Mouse (Mus musculus): ENCODE results near the gene Slc30a4. TPM values are rescaled to one million over a fixed set of nuclear protein-coding genes. Genes with fewer than 3 reads are reported as not detected.
A peak's percentile ranks its signal among the peaks of the same experiment; 100 is the strongest.

Slc30a4 gene
- total RNA-seq, 2 experiments from 2014 or later = 46.3 to 52.0 TPM

GRCm38 (mm10) chr2:122682520-122682919 lies 19.9 kb downstream of the Slc30a4 start:
- intact Hi-C loops (cut with DNase I) = no loop called here

GRCm38 (mm10) chr2:122681379-122682137 lies 20.9 kb downstream of the Slc30a4 start:
- DNase-seq (ENCODE audit: low spot score in 2 of 2) = peak in 1 of 2 experiments; percentile 2
- intact Hi-C loops (cut with DNase I) = no loop called here

More at GRCm38 (mm10) chr2:122682520-122682919, 19.9 kb downstream of the Slc30a4 start:
- no peak for DNase-seq (ENCODE audit: low spot score in 2 of 2)

DNA sequence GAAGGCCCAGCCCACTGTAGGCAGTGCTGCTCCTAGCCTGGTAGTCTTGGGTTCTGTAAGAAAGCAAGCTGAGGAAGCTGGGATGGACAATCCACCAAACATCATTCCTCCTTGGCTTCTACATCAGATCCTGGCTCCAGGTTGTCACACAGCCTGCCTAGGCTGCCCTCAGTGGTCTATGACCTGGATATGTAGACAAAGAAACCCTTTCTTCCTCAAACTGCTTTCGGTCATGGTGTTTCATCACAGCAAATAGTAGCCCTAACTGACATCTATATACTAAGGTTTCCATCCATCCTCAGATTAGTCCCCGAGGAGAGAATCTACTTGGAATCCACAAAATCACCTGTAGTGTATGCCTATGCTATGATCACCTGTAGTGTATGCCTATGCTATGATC lies 27.3 kb downstream of the Slc30a4 start:
- DNase-seq (ENCODE audit: low spot score in 2 of 2) = peak in 1 of 2 experiments; percentile 0
- intact Hi-C loops (cut with DNase I) = no loop called here

DNA sequence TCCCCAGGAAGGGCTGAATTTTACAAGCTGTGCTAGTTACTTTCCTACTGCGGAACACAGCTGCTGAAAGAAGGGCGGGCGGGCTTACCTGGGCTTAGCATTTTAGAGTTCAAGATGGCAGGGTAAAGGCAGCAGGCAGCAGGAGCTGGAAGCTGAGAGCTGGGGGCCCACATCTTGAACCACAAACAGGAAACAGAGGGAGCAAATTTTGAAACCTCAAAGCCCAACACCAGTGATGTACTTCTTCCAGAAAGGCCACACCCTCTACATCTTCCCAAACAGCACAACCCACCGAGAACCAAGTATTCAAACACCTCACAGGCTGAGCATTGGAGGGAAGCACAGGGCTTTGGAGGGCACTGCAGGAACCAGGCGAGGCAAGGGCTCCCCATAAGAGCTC lies 29.6 kb downstream of the Slc30a4 start:
- intact Hi-C loops (cut with DNase I) = no loop called here
- DNase-seq (ENCODE audit: low spot score in 2 of 2) = peak in 1 of 2 experiments; percentile 1

- intact Hi-C loops (cut with DNase I) = no loop called here
- DNase-seq (ENCODE audit: low spot score in 2 of 2) = peak in 1 of 2 experiments; percentile 0
Observed at GRCm38 (mm10) chr2:122671714-122672113, 30.7 kb downstream of the Slc30a4 start.

DNA sequence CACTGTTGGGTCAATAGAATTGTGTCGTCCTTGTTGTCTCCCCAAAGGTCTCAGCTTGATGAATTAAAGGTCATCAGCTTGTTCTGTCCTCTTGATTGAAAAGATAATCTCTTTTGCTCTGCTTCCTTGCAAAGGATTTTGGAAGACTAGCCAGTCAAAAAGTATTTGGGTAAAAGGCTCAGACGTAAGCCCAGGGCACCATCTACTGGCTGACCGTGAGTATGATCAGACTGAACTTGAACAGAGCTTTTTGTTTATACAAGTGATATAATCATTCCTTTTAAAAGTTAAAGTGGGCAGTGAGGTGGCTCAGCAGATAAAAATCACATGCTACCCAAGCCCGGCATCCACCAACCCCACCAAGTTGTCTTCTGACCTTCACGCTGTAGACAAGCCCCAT lies 34.6 kb downstream of the Slc30a4 start:
- intact Hi-C loops (cut with DNase I) = loop anchor here (10.0 kb wide), 1 partner anchor 87 kb away; no protein-coding TSS in a partner anchor
- DNase-seq (ENCODE audit: low spot score in 2 of 2) = peak in 1 of 2 experiments; percentile 32

- intact Hi-C loops (cut with DNase I) = loop anchor here (10.0 kb wide), 1 partner anchor 89 kb away; no protein-coding TSS in a partner anchor
- DNase-seq (ENCODE audit: low spot score in 2 of 2) = peak in 1 of 2 experiments; percentile 19
Observed at GRCm38 (mm10) chr2:122665973-122666875, 36.2 kb downstream of the Slc30a4 start.

DNA sequence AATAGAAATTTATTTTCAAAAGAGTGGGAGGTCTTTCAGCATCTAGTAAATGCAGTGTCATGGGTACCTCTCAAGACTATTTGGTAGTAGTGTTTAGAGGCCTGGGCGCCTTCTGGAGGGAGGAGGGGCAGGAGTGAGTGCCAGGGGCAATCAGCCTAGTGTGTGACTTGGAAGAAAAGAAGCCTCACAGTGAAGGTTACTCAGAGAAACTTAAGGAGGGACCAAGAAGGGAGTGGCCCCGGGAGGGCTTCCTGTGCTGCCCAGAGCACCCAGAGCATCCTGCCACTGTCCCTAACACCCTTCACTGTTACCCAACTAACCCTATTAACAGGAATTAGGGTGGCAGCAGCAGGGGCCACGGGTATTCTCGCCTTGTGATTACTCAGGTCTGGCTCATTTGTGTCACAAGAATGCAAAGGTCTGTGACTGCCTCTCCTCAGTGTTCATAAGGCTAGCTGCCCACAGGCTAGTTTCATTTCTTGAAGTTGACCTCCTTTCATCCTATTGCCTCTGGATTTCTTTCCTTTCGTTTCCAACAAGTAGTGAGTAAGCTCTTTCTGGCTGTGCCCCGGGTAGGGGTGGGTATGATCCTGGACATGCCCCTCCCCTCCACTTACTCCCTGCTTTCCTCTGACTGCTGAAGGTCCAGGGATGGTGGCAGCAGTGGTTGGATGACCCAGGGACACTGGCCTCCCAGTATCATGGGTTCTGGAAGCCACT lies 37.0 kb downstream of the Slc30a4 start:
- intact Hi-C loops (cut with DNase I) = loop anchor here (10.0 kb wide), 1 partner anchor 89 kb away; no protein-coding TSS in a partner anchor
- DNase-seq (ENCODE audit: low spot score in 2 of 2) = no peak

GRCm38 (mm10) chr2:122659825-122660224 lies 42.6 kb downstream of the Slc30a4 start:
- no peak for DNase-seq (ENCODE audit: low spot score in 2 of 2)
- intact Hi-C loops (cut with DNase I) = loop anchor here (10.0 kb wide), 1 partner anchor 95 kb away; no protein-coding TSS in a partner anchor

GRCm38 (mm10) chr2:122657707-122658524 lies 44.5 kb downstream of the Slc30a4 start:
- intact Hi-C loops (cut with DNase I) = no loop called here

GRCm38 (mm10) chr2:122656767-122657166 lies 45.7 kb downstream of the Slc30a4 start:
- DNase-seq (ENCODE audit: low spot score in 2 of 2) = no peak
- intact Hi-C loops (cut with DNase I) = no loop called here

More at GRCm38 (mm10) chr2:122657707-122658524, 44.5 kb downstream of the Slc30a4 start:
- no peak for DNase-seq (ENCODE audit: low spot score in 2 of 2)

- no peak for DNase-seq (ENCODE audit: low spot score in 2 of 2)
- intact Hi-C loops (cut with DNase I) = no loop called here
Observed at GRCm38 (mm10) chr2:122656052-122656451, 46.4 kb downstream of the Slc30a4 start.

DNA sequence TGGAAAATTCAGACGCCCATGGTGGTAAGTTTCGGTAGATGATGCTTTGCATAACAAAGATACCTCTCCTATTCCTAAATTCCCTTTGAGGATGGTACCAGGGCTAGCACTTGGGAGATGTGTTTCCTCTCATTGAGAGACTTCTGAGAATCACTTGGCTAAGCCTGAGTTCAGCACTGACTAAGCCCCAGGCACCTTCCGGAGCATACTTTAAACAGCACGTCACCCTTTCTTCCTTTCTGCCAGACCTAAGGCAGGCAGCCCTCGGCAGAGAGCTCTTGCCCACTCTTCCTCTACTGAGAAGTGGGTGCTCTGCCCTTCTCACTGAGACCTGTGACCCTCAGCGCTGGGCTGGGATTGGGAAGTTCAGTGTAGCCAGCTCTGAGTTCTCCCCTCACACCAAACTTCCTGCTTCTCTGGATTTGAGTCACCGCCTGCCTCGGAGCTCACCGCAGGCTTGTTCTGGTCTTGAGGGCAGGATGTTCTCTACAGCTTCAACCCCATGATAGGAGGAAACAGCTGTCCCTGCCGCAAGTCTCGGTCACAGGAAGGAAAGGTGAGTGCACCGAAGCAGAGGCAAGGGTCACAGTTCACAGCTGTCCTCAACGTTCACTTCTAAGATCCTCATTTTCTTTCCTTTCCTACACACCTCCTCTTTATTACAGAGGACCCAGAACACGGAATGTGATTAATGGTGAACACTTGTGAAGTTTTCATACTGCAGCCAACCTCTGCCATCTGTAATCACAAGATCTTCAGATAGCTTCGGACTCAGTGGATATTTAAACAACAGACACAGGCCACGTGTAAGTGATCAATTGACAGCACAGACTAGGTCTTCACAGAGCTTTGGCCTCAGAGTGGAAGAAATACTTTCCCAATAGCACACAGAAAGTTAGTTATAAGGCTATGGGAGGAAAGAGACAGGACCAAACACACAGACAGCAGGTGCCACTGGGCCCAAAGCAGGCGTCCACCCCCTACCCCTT lies 50.1 kb downstream of the Slc30a4 start:
- DNase-seq (ENCODE audit: low spot score in 2 of 2) = no peak
- intact Hi-C loops (cut with DNase I) = no loop called here

- intact Hi-C loops (cut with DNase I) = loop anchor here (10.0 kb wide), 1 partner anchor 116 kb away; no protein-coding TSS in a partner anchor
- no peak for DNase-seq (ENCODE audit: low spot score in 2 of 2)
Observed at GRCm38 (mm10) chr2:122638673-122639072, 63.8 kb downstream of the Slc30a4 start.

DNA sequence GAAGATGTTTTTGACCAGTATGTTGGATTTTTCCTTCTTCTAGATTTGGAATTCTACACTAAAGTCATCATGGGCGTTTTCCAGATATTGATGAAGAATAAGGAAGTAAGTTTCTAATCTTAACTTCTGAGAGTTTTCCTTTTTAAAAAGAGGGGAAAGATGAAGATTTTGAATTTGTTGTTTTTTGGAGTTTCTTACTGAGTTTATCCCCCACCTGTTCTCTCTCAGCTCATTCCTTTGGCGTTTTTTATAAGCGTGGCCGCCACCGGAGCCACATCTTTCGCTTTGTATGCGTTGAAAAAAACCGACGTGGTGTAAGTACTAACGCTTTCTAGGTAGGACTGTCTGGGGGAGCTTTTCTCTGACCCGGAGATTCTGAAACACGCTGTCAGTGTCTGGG lies 64.4 kb downstream of the Slc30a4 start:
- intact Hi-C loops (cut with DNase I) = loop anchor here (10.0 kb wide), 1 partner anchor 117 kb away; no protein-coding TSS in a partner anchor
- no peak for DNase-seq (ENCODE audit: low spot score in 2 of 2)

DNA sequence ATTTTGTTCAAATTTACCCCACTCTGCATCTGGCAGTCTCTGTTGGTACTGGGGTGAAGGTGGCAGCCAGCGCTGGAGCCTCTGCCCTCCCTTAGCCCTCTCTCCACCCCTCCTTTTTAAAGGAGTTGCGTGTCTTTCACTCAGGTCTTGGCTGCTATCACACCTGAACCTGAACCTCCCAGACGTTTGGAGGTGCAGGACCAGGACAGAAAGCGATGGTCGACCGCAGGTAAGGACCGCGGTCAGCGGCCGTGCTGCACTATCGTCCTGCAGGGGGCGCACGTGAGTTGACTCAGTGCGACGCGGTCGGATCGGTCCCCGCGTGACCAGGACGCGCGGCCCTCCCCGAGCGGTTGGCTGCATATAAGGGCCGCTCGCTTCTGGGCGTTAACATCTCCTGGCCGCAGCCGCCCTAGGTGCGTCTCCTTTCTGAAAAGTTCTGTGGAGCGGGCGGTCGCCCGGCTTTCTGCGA lies 64.9 kb downstream of the Slc30a4 start:
- peak; percentile 48 to 50 for DNase-seq (ENCODE audit: low spot score in 2 of 2)
- intact Hi-C loops (cut with DNase I) = loop anchor here (10.0 kb wide), 1 partner anchor 117 kb away; no protein-coding TSS in a partner anchor

DNA sequence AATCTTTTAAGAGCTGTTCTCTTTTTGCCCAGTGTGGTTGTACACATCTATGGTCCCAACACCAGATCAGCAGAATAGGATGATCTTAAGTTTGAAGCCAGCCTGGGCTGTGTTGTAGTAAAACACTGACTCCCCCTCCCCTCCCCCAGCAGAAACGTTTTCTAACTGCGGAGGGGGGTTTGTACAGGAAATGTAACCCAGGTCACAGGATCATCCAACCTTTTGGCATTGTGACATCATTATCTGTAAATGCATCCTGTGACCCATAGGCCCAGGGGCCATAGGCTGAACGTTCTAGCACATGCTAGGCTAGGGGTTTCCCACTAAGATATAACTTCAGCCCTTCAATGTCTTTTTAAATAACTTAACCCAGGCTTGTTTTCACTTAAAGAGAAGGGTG lies 65.8 kb downstream of the Slc30a4 start, which contains the start of gene AA467197:
AA467197 (plus strand) TSS at position 301 of the 400 bp plus-strand sequence.
- intact Hi-C loops (cut with DNase I) = loop anchor here (10.0 kb wide), 1 partner anchor 118 kb away; no protein-coding TSS in a partner anchor
- DNase-seq (ENCODE audit: low spot score in 2 of 2) = no peak

Data from left cerebral cortex, postnatal 36 days (tissue).